Mouse (Mus musculus) mouse trophoblast stem cell (cell line): ENCODE data around the gene Vmn1r103.
"Not testable (repeated sequence)": the region's sequence is repeated elsewhere in the genome, so short reads cannot be mapped to it uniquely, and the experiment has no call there.

ENCODE experiments used
- in situ Hi-C, 2 experiments: fragments of 300-500 bp; cut with MseI, MboI; formaldehyde crosslinking; loops; 2 replicates in 1 of 2; 3 replicates in 1 of 2; pipeline ENCODE4 v1.15.1; 2025

The Vmn1r103 gene

DNA sequence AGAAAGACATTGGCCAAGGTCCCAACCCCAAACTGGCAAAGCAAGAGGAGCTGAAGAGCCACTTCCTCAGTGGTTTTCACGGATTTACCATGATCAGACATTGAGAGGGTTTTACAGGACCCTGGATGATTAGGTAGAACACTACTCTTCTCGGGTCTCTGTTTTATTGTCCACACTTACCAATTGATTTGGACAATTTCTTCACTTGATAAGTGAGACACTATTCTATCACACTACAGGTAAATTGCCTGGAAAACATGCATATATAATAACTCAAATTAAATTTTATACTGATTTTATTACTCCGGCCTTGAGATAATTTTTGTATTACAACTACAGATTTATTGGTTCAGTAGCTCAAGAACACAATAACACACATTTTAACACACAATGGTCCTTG is at the start of gene Vmn1r103:
Gene Vmn1r103, minus strand, starts transcription at position 101 of the 400 bp plus-strand sequence.
- in situ Hi-C loops = not testable (repeated sequence)

DNA sequence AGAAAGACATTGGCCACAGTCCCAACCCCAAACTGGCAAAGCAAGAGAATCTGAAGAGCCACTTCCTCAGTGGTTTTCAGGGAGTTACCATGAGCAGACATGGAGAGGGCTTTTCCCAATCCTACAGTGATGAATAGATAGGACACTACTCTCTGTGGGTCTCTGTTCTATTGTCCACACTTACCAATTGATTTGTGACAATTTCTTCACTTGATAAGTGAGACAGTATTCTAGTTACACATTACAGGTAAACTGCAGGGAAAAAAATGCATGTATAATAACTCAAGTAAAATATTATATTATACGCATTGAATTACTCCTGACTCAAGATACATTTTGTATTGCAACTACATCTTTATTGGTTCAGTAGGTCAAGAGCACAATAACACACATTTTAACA is 35.3 kb upstream of the Vmn1r103 start, which contains the start of gene Gm5726:
Gene Gm5726, minus strand, starts transcription at position 101 of the 400 bp plus-strand sequence.
- in situ Hi-C loops = not testable (repeated sequence)

DNA sequence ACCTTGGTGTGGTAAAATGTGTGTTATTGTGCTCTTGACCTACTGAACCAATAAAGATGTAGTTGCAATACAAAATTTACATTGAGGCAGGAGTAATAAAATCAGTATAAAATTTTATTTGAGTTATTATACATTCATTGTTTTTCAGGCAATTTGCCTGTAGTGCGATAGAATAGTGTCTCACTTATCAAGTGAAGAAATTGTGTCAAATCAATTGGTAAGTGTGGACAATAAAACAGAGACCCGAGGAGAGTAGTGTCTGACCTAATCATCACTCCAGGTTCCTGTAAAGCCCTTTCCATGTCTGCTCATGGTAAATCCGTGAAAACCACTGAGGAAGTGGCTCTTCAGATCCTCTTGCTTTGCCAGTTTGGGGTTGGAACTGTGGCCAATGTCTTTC is 23.2 kb upstream of the Vmn1r103 start, which contains the start of gene Vmn1r104:
Gene Vmn1r104, plus strand, starts transcription at position 301 of the 400 bp plus-strand sequence.
- in situ Hi-C loops = not testable (repeated sequence)

DNA sequence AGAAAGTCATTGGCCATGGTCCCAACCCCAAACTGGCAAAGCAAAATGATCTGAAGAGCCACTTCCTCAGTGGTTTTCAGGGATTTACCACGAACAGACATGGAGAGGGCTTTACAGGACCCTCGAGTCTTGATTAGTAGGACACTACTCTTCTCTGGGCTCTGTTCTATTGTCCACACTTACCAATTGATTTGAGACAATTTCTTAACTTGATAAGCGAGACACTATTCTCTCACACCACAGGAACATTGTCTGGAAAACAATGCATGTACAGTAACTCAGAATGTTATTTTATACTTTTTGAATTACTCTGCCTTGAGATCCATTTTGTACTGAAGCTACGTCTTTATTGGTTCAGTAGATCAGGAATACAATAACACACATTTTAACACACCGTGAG is 35.5 kb downstream of the Vmn1r103 start, which contains the start of gene Gm10670:
Gene Gm10670, minus strand, starts transcription at position 101 of the 400 bp plus-strand sequence.
- in situ Hi-C loops = not testable (repeated sequence)
